20 mouse cellular contexts compared by ENCODE assay signal in the genomic region with DNA sequence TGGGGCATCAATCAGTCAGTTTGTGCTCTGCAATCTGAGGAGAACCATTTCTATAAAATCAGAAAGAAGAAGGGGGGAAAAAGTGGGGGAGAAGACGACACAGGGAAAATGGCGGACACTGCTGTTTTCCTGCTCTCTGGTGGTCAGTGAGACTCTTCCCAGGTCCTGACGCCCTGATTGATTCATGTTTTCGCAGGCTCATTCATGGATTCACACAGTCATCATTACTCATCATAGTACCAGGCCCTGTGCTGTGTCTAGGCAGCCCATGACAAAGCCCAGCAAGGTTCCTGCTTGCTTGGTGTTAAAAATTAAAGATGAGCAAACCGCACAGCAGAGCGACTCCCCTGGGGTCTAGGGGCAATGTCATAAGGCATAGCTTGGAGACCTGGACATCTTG. TPM values are rescaled to one million over a fixed set of nuclear protein-coding genes. Genes with fewer than 3 reads are reported as not detected.
DNase-seq lines count a peak whose midpoint lies in the region; ATAC-seq and TF ChIP-seq lines count a peak whose summit lies in the region.
"Had no signal": no experiment of that assay in that cellular context is flagged by ENCODE, and none has a peak within 500 bp of the region (broad histone marks: within the 10 kb centered on the region; RNA-seq: fewer than 3 reads in every experiment).

No protein-coding gene starts in this region.

- 0 out of 2 replicates have a peak overlapping the region, but pooled peaks have one; percentile 82 for H3K27ac ChIP-seq in intestine, embryonic 16.5 days (ENCODE audit: low read length)
- no peak overlapping the region for H3K27ac ChIP-seq in intestine, postnatal 0 days (ENCODE audit: low read depth, low read length)
- H3K27ac ChIP-seq: embryonic facial prominence, embryonic 10.5 days; embryonic facial prominence, embryonic 12.5 days had no signal

- H3K4me1 ChIP-seq in intestine, embryonic 16.5 days (ENCODE audit: control insufficient read depth, insufficient read depth, low read length) = peaks cover 26% of the 10 kb centered on the region
- H3K4me1 ChIP-seq in intestine, postnatal 0 days (replicated peaks; ENCODE audit: control insufficient read depth, insufficient read depth, low read length) = no peaks in the 10 kb centered on the region

- CTCF ChIA-PET in Patski (lab: Charles Lee) = no interaction called here

- 81% methylated on average over 6 of the region's 6 CpGs for WGBS in intestine, embryonic 16.5 days
- WGBS in intestine, postnatal 0 days = 84% methylated on average over 6 of the region's 6 CpGs

- no peak overlapping the region for H3K4me2 ChIP-seq in intestine, embryonic 16.5 days (ENCODE audit: low read depth, low read length)
- no peak overlapping the region for H3K4me2 ChIP-seq in intestine, postnatal 0 days (replicated peaks; ENCODE audit: low read depth)
- H3K4me2 ChIP-seq: embryonic facial prominence, embryonic 12.5 days had no signal

- DNase-seq in 3T3-L1 (ENCODE audit: low read depth, low spot score) = peak; percentile 69
- DNase-seq in MN1 (ENCODE audit: low spot score) = peak; percentile 37
- peak; percentile 47 for DNase-seq in Patski (ENCODE audit: low read depth, low spot score)
- no peak for DNase-seq in adrenal gland, adult 18-20 months (ENCODE audit: low spot score in 2 of 2)
- no peak for DNase-seq in B cell, adult 2 months
- DNase-seq: adrenal gland, adult 2 months; adrenal gland, postnatal 10 days; adrenal gland, postnatal 25 days; cerebellum, adult 11 months; cerebellum, adult 18-20 months; cerebellum, adult 9-10 months; cerebellum, postnatal 25 days had no signal

- H3K36me3 ChIP-seq in intestine, embryonic 16.5 days (ENCODE audit: control insufficient read depth, insufficient read depth, low read length) = no peaks in the 10 kb centered on the region
- no peaks in the 10 kb centered on the region for H3K36me3 ChIP-seq in intestine, postnatal 0 days (ENCODE audit: control insufficient read depth, insufficient read depth)
- H3K36me3 ChIP-seq: embryonic facial prominence, embryonic 10.5 days; embryonic facial prominence, embryonic 12.5 days had no signal

- H3K9ac ChIP-seq in intestine, embryonic 16.5 days (ENCODE audit: low read depth, low read length) = no peak overlapping the region
- H3K9ac ChIP-seq in intestine, postnatal 0 days (ENCODE audit: low read depth, low read length) = no peak overlapping the region
- H3K9ac ChIP-seq: embryonic facial prominence, embryonic 12.5 days had no signal

- no peak for TF ChIP-seq CTCF in intestine, postnatal 0 days (IDR thresholded peaks at IDR 0.05; ENCODE audit: low read depth)
- TF ChIP-seq CTCF in Patski (IDR thresholded peaks at IDR 0.05) = no peak

- H3K4me3 ChIP-seq in intestine, embryonic 16.5 days (ENCODE audit: low read length) = no peak overlapping the region
- no peak overlapping the region for H3K4me3 ChIP-seq in intestine, postnatal 0 days (ENCODE audit: low read depth, low read length)
- H3K4me3 ChIP-seq: embryonic facial prominence, embryonic 10.5 days; embryonic facial prominence, embryonic 12.5 days had no signal

- peaks cover 3% of the 10 kb centered on the region for H3K27me3 ChIP-seq in intestine, embryonic 16.5 days (replicated peaks; ENCODE audit: control insufficient read depth, insufficient read depth, low read length)
- peaks cover 12% of the 10 kb centered on the region for H3K27me3 ChIP-seq in intestine, postnatal 0 days (replicated peaks; ENCODE audit: control insufficient read depth, insufficient read depth, low read length)
- no peaks in the 10 kb centered on the region for H3K27me3 ChIP-seq in Patski

- in situ Hi-C loops in Patski (cut with MboI; ENCODE audit: low pct_unique_long_range_greater_than_20kb) = no loop called here

- POLR2A ChIA-PET in Patski (lab: Charles Lee) = no interaction called here

- no peak for ATAC-seq in intestine, embryonic 16.5 days
- no peak for ATAC-seq in intestine, postnatal 0 days
- ATAC-seq in Patski = no peak
- ATAC-seq: activated CD4-positive, CD25-positive, alpha-beta regulatory T cell, adult 4 months; forebrain, embryonic 14.5 days; forebrain, embryonic 16.5 days had no signal

- no peaks in the 10 kb centered on the region for H3K9me3 ChIP-seq in intestine, embryonic 16.5 days (ENCODE audit: control insufficient read depth, low read length)
- no peaks in the 10 kb centered on the region for H3K9me3 ChIP-seq in intestine, postnatal 0 days (ENCODE audit: control insufficient read depth)
- H3K9me3 ChIP-seq: embryonic facial prominence, embryonic 10.5 days; embryonic facial prominence, embryonic 12.5 days had no signal

RNA-seq across cellular contexts. Expression of a gene that starts 11.9 kb away (rescaled TPM):
- polyA plus RNA-seq in intestine, embryonic 16.5 days (2015; fragmentation: Nextera tagmentation; extraction: Ambion mirVana) = 0.53 and 2.3 TPM in 2 replicates
- polyA plus RNA-seq in intestine, postnatal 0 days (2015; fragmentation: Nextera tagmentation; extraction: Ambion mirVana) = 0.85 and 1.1 TPM in 2 replicates
- 19.6 TPM for polyA plus RNA-seq in Patski (2021)
- total RNA-seq in adrenal gland, adult 18-20 months (2021) = 10 to 100 TPM; 49.2 to 60.0 TPM
- total RNA-seq: MEL had no signal
- polyA plus RNA-seq: activated CD4-positive, CD25-positive, alpha-beta regulatory T cell, adult 4 months had no signal

RNA-seq across cellular contexts. Expression of a gene that starts 33.5 kb away (rescaled TPM):
- polyA plus RNA-seq in intestine, embryonic 16.5 days (2015; fragmentation: Nextera tagmentation; extraction: Ambion mirVana) = 6.8 and 7.4 TPM in 2 replicates
- polyA plus RNA-seq in intestine, postnatal 0 days (2015; fragmentation: Nextera tagmentation; extraction: Ambion mirVana) = 0.88 and 1.1 TPM in 2 replicates
- polyA plus RNA-seq in Patski (2021) = 13.4 TPM
- under 1 TPM; 0.51 to 0.73 TPM for total RNA-seq in adrenal gland, adult 18-20 months (2021)

RNA-seq across cellular contexts. Expression of a gene that starts 57.7 kb away (rescaled TPM):
- 0.09 and 0.38 TPM in 2 replicates for polyA plus RNA-seq in intestine, embryonic 16.5 days (2015; fragmentation: Nextera tagmentation; extraction: Ambion mirVana)
- 0.14 and 0.17 TPM in 2 replicates for polyA plus RNA-seq in intestine, postnatal 0 days (2015; fragmentation: Nextera tagmentation; extraction: Ambion mirVana)
- polyA plus RNA-seq in Patski (2021) = 0.44 TPM
- total RNA-seq in adrenal gland, adult 18-20 months (2021) = 1 to 10 TPM in 1 of 2 experiments, under 1 TPM in 1; 0.76 to 1.1 TPM
- polyA plus RNA-seq: activated CD4-positive, CD25-positive, alpha-beta regulatory T cell, adult 4 months had no signal

Comparison
In these comparisons a context has a peak if more than half of its experiments do, and no peak if none do; other contexts are left out.
1. DNase-seq: peak in 3T3-L1 (single experiment), MN1 (single experiment) and Patski (single experiment); none in adrenal gland, adult 18-20 months (0 of 2) and B cell, adult 2 months (0 of 2).